Mouse (Mus musculus) olfactory bulb, adult 2 months (tissue): ENCODE results near the gene Unc5b.

ENCODE experiments used
- CTCF ChIP-seq: fragments of 200-500 bp; IDR thresholded peaks from 2 replicates; pipeline ENCODE4 v1.5.1; 2012; ENCODE audit warnings: low read depth, mild to moderate bottlenecking, low read length, moderate library complexity; ENCODE audit not compliant: insufficient read depth
- POLR2A ChIP-seq: fragments of 200-500 bp; IDR thresholded peaks from 2 replicates; pipeline ENCODE4 v1.6.1; 2012; ENCODE audit warnings: mild to moderate bottlenecking, low read depth, low read length, moderate library complexity; ENCODE audit not compliant: insufficient read depth

DNA sequence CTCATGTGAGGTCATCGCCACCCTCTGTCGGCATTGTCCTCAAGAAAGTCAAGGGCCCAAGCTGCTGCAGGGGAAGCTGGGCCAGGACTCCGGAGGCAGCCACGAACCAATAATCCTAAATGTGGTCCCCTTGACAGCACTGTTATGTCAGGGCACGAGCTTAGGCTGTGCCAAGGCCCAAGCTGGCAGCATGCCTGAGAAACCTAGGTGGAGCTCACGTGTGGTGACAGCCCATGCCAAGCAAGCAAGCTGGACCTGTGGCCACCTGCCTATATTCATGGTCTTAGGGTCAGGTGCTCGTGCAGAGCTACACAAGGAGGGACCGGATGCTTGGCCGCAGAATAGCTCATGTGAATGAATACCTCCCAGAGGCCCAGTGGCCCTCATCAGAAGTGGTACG is 27.4 kb downstream of the Unc5b start:
- TF ChIP-seq POLR2A = no peak
- TF ChIP-seq CTCF = no peak
